Mouse (Mus musculus) heart, embryonic 11.5 days (tissue): ENCODE results near the gene Nek4. TPM values are rescaled to one million over a fixed set of nuclear protein-coding genes. Genes with fewer than 3 reads are reported as not detected.

Experiments used
- ATAC-seq: fragments of 200-750 bp; cut with Nextera tagmentation; replicated peaks from 2 replicates; pipeline ENCODE4 v1.8.0; 2017; ENCODE audit warnings: moderate library complexity; ENCODE audit not compliant: insufficient number of reproducible peaks, low FRiP score, low TSS enrichment
- H3K27ac ChIP-seq: fragments of 300-500 bp; sonication (generic); 2 replicates; pipeline ENCODE4 v1.5.1; 2014; ENCODE audit warnings: mild to moderate bottlenecking, low read depth, low read length
- H3K27me3 ChIP-seq: fragments of 300-500 bp; sonication (generic); 2 replicates; pipeline ENCODE4 v1.6.1; 2014; ENCODE audit warnings: mild to moderate bottlenecking, low read length, mixed read lengths; ENCODE audit not compliant: control insufficient read depth, insufficient read depth
- H3K36me3 ChIP-seq: fragments of 300-500 bp; sonication (generic); 2 replicates; pipeline ENCODE4 v1.6.1; 2014; ENCODE audit warnings: mild to moderate bottlenecking, low read length, moderate library complexity, mixed read lengths; ENCODE audit not compliant: control insufficient read depth, insufficient read depth
- H3K4me1 ChIP-seq: fragments of 300-500 bp; sonication (generic); 2 replicates; pipeline ENCODE4 v1.6.1; 2014; ENCODE audit warnings: low read length; ENCODE audit not compliant: control insufficient read depth, insufficient read depth
- H3K4me2 ChIP-seq: fragments of 300-500 bp; sonication (generic); 2 replicates; pipeline ENCODE4 v1.6.1; 2014; ENCODE audit warnings: mild to moderate bottlenecking, moderate library complexity
- H3K4me3 ChIP-seq: fragments of 300-500 bp; sonication (generic); 2 replicates; pipeline ENCODE4 v1.5.1; 2014; ENCODE audit warnings: low read depth, low read length
- H3K9ac ChIP-seq: fragments of 300-500 bp; sonication (generic); 2 replicates; pipeline ENCODE4 v1.6.1; 2014; ENCODE audit warnings: mild to moderate bottlenecking, low read depth, low read length, moderate library complexity
- H3K9me3 ChIP-seq: fragments of 300-500 bp; sonication (generic); replicated peaks from 2 replicates; pipeline ENCODE4 v1.6.1; 2016; ENCODE audit warnings: low read length; ENCODE audit not compliant: control insufficient read depth
- WGBS: fragments of 180-500 bp; shearing (Covaris S2); extraction: QIAGEN DNeasy Blood & Tissue Kit; methylation state at CpG from one replicate; pipeline ENCODE4 v1.1.7; 2014; ENCODE audit not compliant: insufficient replicate concordance; 5-methylcytosine and 5-hydroxymethylcytosine counted together
- polyA plus RNA-seq: library from polyadenylated mRNA; unstranded; fragments of >200 nt; fragmentation: Nextera tagmentation; extraction: Ambion mirVana; gene quantifications from 2 replicates; pipeline ENCODE4 v1.2.1, GENCODE M21; 2014

The Nek4 gene
- polyA plus RNA-seq, 1 experiment from 2014 or later = 4.4 TPM

DNA sequence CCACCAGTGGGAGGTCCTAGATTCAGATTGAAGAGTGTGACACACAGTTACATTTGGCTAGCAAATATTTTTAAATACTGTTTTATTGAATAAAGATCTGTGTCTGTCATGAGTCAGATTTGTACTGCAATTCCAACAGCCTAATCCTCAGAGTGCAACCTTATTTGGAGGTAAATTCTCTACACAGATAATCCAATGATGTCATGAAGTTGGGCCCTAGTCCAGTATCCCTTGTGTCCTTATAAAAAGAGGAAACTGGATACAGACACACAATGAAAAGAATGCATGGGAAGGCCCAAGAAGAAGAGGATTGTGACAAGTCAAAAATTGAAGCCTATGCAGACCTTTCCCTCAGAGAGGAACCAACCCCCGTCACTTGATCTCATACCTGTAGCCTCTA, 34.7 kb upstream of the Nek4 start:
- Histone ChIP-seq H3K4me1 (no peaks in the 10 kb centered on the region; the same call in 1 of the 2 replicates), H3K9ac (no peak overlapping the region), H3K27ac (no peak overlapping the region), H3K4me3 (no peak overlapping the region), H3K4me2 (no peak overlapping the region), H3K36me3 (no peaks in the 10 kb centered on the region), H3K27me3 (no peaks in the 10 kb centered on the region), H3K9me3 (no peaks in the 10 kb centered on the region)
- no peak for ATAC-seq
- WGBS = 89% methylated on average over 1 of the region's 1 CpGs

DNA sequence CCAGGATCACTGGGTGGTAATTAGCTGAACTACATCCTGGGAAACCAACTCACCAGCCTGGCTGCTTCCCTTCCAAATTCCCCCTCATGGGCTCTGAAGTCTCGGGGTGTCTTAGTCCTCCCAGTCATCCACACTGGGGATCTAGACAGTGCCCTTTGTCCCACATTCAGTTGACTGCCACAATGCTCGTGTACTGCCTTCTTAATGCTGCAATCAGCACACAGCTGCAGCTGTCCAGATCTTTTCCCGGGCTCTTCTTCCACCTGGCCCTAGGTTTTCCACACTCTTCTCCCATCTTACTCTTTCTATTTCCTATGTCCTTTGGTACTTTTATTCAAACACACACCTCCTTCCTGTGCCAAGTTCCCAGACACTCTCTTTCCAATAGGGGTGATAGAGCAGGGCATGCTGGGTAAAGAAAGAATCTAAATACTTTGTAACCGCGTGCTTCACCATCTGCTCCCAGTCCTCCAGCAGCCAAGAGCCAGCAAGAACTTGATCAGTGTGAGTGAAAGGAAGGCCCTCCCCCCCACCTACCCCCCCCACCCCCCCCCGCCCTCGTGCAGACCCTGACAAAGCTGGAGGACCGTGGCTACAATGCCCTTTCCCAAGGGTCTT, 29.0 kb upstream of the Nek4 start:
- H3K27ac ChIP-seq = no peak overlapping the region
- H3K9ac ChIP-seq = no peak overlapping the region
- H3K4me2 ChIP-seq = no peak overlapping the region
- H3K9me3 ChIP-seq = no peaks in the 10 kb centered on the region
- no peaks in the 10 kb centered on the region for H3K36me3 ChIP-seq
- H3K4me3 ChIP-seq = no peak overlapping the region
- WGBS = 70% methylated on average over 8 of the region's 8 CpGs
- no peaks in the 10 kb centered on the region for H3K4me1 ChIP-seq
- H3K27me3 ChIP-seq = no peaks in the 10 kb centered on the region
- no peak for ATAC-seq

- no peaks in the 10 kb centered on the region for H3K4me1 ChIP-seq
- no peak within 1 kb of the TSS for H3K4me2 ChIP-seq
- H3K27ac ChIP-seq = no peak within 1 kb of the TSS
- no peaks in the 10 kb centered on the region for H3K27me3 ChIP-seq
- no peak for ATAC-seq
- no peaks in the 10 kb centered on the region for H3K36me3 ChIP-seq
- H3K9me3 ChIP-seq = no peaks in the 10 kb centered on the region
- no peak within 1 kb of the TSS for H3K9ac ChIP-seq
- no peak within 1 kb of the TSS for H3K4me3 ChIP-seq
- 41% methylated on average over 6 of the region's 6 CpGs for WGBS
These were observed 27.6 kb upstream of the Nek4 start, which contains the start of gene Itih3 for GRCm38 (mm10) chr14:30923375-30924105. TSS of gene Itih3 (minus strand) at chr14:30923760.

DNA sequence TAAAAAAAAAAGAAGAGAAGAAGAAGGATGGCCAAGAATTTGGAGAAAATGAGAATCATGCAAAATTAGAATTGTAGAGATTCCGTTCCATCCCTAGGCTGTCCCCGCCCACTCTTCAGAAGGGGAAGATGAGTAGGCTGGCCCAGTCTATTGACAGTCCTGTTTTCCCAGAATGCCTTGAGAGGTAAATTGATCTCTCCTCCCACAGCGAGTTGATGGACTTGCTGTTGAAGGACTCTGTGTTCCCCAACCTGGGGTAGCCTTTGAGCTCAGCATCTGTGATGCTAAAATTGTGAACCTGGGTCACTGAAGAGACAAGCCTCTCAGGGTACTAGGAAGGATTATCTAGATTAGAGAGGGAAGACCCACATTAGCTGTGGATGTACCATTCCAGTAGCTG, 25.7 kb upstream of the Nek4 start:
- Histone ChIP-seq H3K27me3 (no peaks in the 10 kb centered on the region), H3K4me2 (no peak overlapping the region), H3K4me3 (no peak overlapping the region), H3K9ac (no peak overlapping the region), H3K4me1 (no peaks in the 10 kb centered on the region), H3K9me3 (no peaks in the 10 kb centered on the region), H3K27ac (no peak overlapping the region), H3K36me3 (no peaks in the 10 kb centered on the region)
- WGBS = 80% methylated on average over 3 of the region's 3 CpGs
- no peak for ATAC-seq

- Histone ChIP-seq H3K4me1 (no peaks in the 10 kb centered on the region), H3K27me3 (no peaks in the 10 kb centered on the region), H3K27ac (no peak overlapping the region), H3K36me3 (no peaks in the 10 kb centered on the region), H3K4me3 (no peak overlapping the region), H3K9me3 (no peaks in the 10 kb centered on the region), H3K9ac (no peak overlapping the region), H3K4me2 (no peak overlapping the region)
- ATAC-seq = no peak
- WGBS = 75% methylated on average over 4 of the region's 4 CpGs
These were observed 20.8 kb upstream of the Nek4 start for GRCm38 (mm10) chr14:30930386-30930785.

DNA sequence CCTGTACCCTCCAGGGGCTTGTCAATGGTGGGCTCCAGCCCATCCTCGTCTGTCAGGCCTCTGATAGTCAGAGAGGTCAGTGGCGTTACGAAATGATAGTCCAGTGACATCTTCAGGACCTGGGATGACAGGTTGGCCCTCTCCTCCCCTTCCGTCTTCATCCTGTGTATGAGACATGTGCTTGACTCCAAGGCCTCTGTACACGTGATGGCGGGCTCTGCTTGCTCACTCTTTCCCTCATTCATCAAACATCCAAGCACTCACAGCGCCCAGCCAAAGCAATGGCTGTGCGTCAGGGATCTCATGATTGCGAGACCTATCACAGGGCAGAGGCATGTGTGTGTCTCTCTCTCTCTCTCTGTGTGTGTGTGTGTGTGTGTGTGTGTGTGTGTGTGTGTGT, 17.8 kb upstream of the Nek4 start:
- Histone ChIP-seq H3K4me3 (no peak overlapping the region), H3K27me3 (no peaks in the 10 kb centered on the region), H3K9ac (no peak overlapping the region), H3K4me1 (no peaks in the 10 kb centered on the region), H3K36me3 (no peaks in the 10 kb centered on the region), H3K9me3 (no peaks in the 10 kb centered on the region), H3K27ac (no peak overlapping the region), H3K4me2 (no peak overlapping the region)
- WGBS = 79% methylated on average over 9 of the region's 9 CpGs
- ATAC-seq = no peak

- Histone ChIP-seq H3K27me3 (no peaks in the 10 kb centered on the region), H3K4me3 (no peak overlapping the region), H3K36me3 (no peaks in the 10 kb centered on the region), H3K27ac (no peak overlapping the region), H3K4me1 (no peaks in the 10 kb centered on the region), H3K9ac (no peak overlapping the region), H3K9me3 (no peaks in the 10 kb centered on the region), H3K4me2 (no peak overlapping the region)
- 76% methylated on average over 4 of the region's 4 CpGs for WGBS
- no peak for ATAC-seq
These were observed 8.9 kb upstream of the Nek4 start for GRCm38 (mm10) chr14:30942254-30942653.

DNA sequence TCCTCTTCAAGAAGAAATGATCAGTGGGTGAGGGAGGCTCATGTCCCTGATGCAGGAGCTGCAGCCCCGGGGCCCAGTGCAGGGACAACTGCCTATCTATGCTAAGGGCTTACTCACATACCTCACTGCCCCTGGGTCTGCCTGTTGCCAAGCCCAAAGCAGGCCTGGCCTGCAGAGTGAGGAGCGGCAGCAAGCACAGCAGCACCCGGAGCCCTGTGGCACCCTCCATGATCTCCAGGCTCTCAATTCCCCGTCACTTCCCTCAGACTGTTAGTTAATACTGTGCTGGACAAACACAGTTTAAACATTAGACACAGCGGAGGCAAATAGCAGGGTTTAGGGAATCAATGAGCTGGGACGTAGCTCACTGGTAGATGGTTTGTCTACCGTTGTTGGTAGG, 8.1 kb upstream of the Nek4 start, which contains the start of gene Itih1:
Gene Itih1 (minus strand): TSS at position 252 of the 400 bp plus-strand sequence.
- no peaks in the 10 kb centered on the region for H3K36me3 ChIP-seq
- H3K27ac ChIP-seq = no peak within 1 kb of the TSS
- no peak within 1 kb of the TSS for H3K4me3 ChIP-seq
- no peaks in the 10 kb centered on the region for H3K27me3 ChIP-seq
- 79% methylated on average over 7 of the region's 7 CpGs for WGBS
- ATAC-seq = no peak
- no peak within 1 kb of the TSS for H3K4me2 ChIP-seq
- H3K4me1 ChIP-seq = no peaks in the 10 kb centered on the region
- H3K9ac ChIP-seq = no peak within 1 kb of the TSS
- no peaks in the 10 kb centered on the region for H3K9me3 ChIP-seq
